Mouse (Mus musculus) MEL (cell line): ENCODE measurements around the gene Tnfaip1. TPM values are rescaled to one million over a fixed set of nuclear protein-coding genes. Genes with fewer than 3 reads are reported as not detected.
A peak's percentile ranks its signal among the peaks of the same experiment; 100 is the strongest.

Experiments
- DNase-seq: peaks from one replicate; pipeline ENCODE4 v3.0.0; 2011; ENCODE audit warnings: low read depth, low spot score
- H3K27ac ChIP-seq: 2 replicates; pipeline ENCODE4 v1.5.1; 2012; ENCODE audit warnings: low read depth, mild to moderate bottlenecking, control low read depth, low read length, moderate library complexity; ENCODE audit not compliant: control insufficient read depth
- H3K27me3 ChIP-seq, 2 experiments: fragments of 150-350 bp in 1 of 2; sonication (generic) in 1 of 2; 2 replicates each; pipeline ENCODE4 v1.6.1; 2012; ENCODE audit warnings: low read length in 2 of 2, mild to moderate bottlenecking in 2 of 2, improper control_type of control experiment in 1 of 2, moderate library complexity in 1 of 2; ENCODE audit not compliant: insufficient read depth in 2 of 2, control insufficient read depth in 1 of 2
- H3K36me3 ChIP-seq, 2 experiments: 2 replicates each; pipeline ENCODE4 v1.6.1; 2012 to 2014; ENCODE audit warnings: low read length in 2 of 2, improper control_type of control experiment in 1 of 2, inconsistent platforms in 1 of 2, mild to moderate bottlenecking in 1 of 2; ENCODE audit not compliant: insufficient read depth in 2 of 2, control insufficient read depth in 1 of 2
- H3K4me1 ChIP-seq, 2 experiments: fragments of 150-350 bp in 1 of 2; sonication (generic) in 1 of 2; 2 replicates each; pipeline ENCODE4 v1.6.1; 2012; ENCODE audit warnings: low read length in 2 of 2, improper control_type of control experiment in 1 of 2, mild to moderate bottlenecking in 1 of 2; ENCODE audit not compliant: insufficient read depth in 2 of 2, control insufficient read depth in 1 of 2
- H3K4me3 ChIP-seq, 2 experiments: fragments of 150-350 bp in 1 of 2; sonication (generic) in 1 of 2; 2 replicates each; pipeline ENCODE4 v1.5.1; 2012; ENCODE audit warnings: low read depth in 2 of 2, low read length in 2 of 2, mild to moderate bottlenecking in 2 of 2, moderate library complexity in 2 of 2, control low read depth in 1 of 2, improper control_type of control experiment in 1 of 2; ENCODE audit not compliant: control insufficient read depth in 1 of 2, insufficient read depth in 1 of 2
- H3K79me2 ChIP-seq: 2 replicates; pipeline ENCODE4 v1.6.1; 2012; ENCODE audit warnings: mild to moderate bottlenecking, low read length, moderate library complexity; ENCODE audit not compliant: control insufficient read depth, poor library complexity, insufficient read depth
- H3K9ac ChIP-seq: 2 replicates; pipeline ENCODE4 v1.6.1; 2012; ENCODE audit warnings: low read depth, mild to moderate bottlenecking, control low read depth, low read length, moderate library complexity; ENCODE audit not compliant: control insufficient read depth, poor library complexity, severe bottlenecking
- H3K9me3 ChIP-seq: fragments of 150-350 bp; sonication (generic); replicated peaks from 2 replicates; pipeline ENCODE4 v1.6.1; 2012; ENCODE audit warnings: mild to moderate bottlenecking, low read length, improper control_type of control experiment, moderate library complexity; ENCODE audit not compliant: insufficient read depth
- E2F4 ChIP-seq: IDR thresholded peaks from 2 replicates; pipeline ENCODE4 v1.6.1; 2011; ENCODE audit warnings: low read depth, low read length, improper control_type of control experiment, borderline replicate concordance
- ELF1 ChIP-seq: IDR thresholded peaks from 2 replicates; pipeline ENCODE4 v1.6.1; 2014; ENCODE audit warnings: low read depth, mild to moderate bottlenecking, inconsistent platforms, low read length, improper control_type of control experiment, moderate library complexity
- EP300 ChIP-seq, 2 experiments: IDR thresholded peaks; 2 replicates each; pipeline ENCODE4 v1.6.1; 2011; ENCODE audit warnings: improper control_type of control experiment in 2 of 2, low read length in 2 of 2, low read depth in 1 of 2, mild to moderate bottlenecking in 1 of 2
- ETS1 ChIP-seq: IDR thresholded peaks from 2 replicates; pipeline ENCODE4 v1.6.1; 2012; ENCODE audit warnings: low read depth, mild to moderate bottlenecking, inconsistent platforms, low read length, improper control_type of control experiment, moderate library complexity
- HCFC1 ChIP-seq: IDR thresholded peaks from 2 replicates; pipeline ENCODE4 v1.6.1; 2012; ENCODE audit warnings: low read depth, mild to moderate bottlenecking, inconsistent platforms, low read length, improper control_type of control experiment, moderate library complexity
- JUND ChIP-seq: IDR thresholded peaks from 2 replicates; pipeline ENCODE4 v1.6.1; 2011; ENCODE audit warnings: low read depth, mild to moderate bottlenecking, improper control_type of control experiment, low read length
- KAT2A ChIP-seq: conservative IDR thresholded peaks from 2 replicates; pipeline ENCODE4 v1.6.1; 2012; ENCODE audit warnings: low read depth, low read length, improper control_type of control experiment, inconsistent platforms
- MEF2A ChIP-seq: IDR thresholded peaks from 2 replicates; pipeline ENCODE4 v1.6.1; 2014; ENCODE audit warnings: low read depth, mild to moderate bottlenecking, inconsistent platforms, low read length, improper control_type of control experiment; ENCODE audit not compliant: poor library complexity, insufficient replicate concordance, severe bottlenecking; ENCODE audit errors: extremely low read depth
- MYC ChIP-seq: IDR thresholded peaks from 2 replicates; pipeline ENCODE4 v1.6.1; 2011; ENCODE audit warnings: low read depth, mild to moderate bottlenecking, low read length, improper control_type of control experiment, moderate library complexity
- NELFE ChIP-seq: IDR thresholded peaks from 2 replicates; pipeline ENCODE4 v1.6.1; 2011; ENCODE audit warnings: low read depth, low read length, improper control_type of control experiment
- POLR2AphosphoS2 ChIP-seq: IDR thresholded peaks from 2 replicates; pipeline ENCODE4 v1.6.1; 2011; ENCODE audit warnings: low read length, improper control_type of control experiment
- POLR2AphosphoS5 ChIP-seq: IDR thresholded peaks from 2 replicates; pipeline ENCODE4 v1.6.1; 2012; ENCODE audit warnings: low read depth, borderline replicate concordance, mild to moderate bottlenecking, inconsistent platforms, low read length, moderate library complexity, mixed read lengths
- RCOR1 ChIP-seq: IDR thresholded peaks from 2 replicates; pipeline ENCODE4 v1.6.1; 2012; ENCODE audit warnings: low read depth, mild to moderate bottlenecking, inconsistent platforms, low read length, improper control_type of control experiment
- SIN3A ChIP-seq: IDR thresholded peaks from 2 replicates; pipeline ENCODE4 v1.6.1; 2012; ENCODE audit warnings: low read length, improper control_type of control experiment, inconsistent platforms
- SMC3 ChIP-seq: IDR thresholded peaks from 2 replicates; pipeline ENCODE4 v1.6.1; 2011; ENCODE audit warnings: low read depth, low read length, improper control_type of control experiment
- TBP ChIP-seq: IDR thresholded peaks from 2 replicates; pipeline ENCODE4 v1.8.0; 2011; ENCODE audit warnings: low read depth, low read length, improper control_type of control experiment
- USF1 ChIP-seq: IDR thresholded peaks from 2 replicates; pipeline ENCODE4 v1.6.1; 2014; ENCODE audit warnings: low read depth, mild to moderate bottlenecking, inconsistent platforms, low read length, improper control_type of control experiment, moderate library complexity
- USF2 ChIP-seq, 2 experiments: IDR thresholded peaks; 2 replicates each; pipeline ENCODE4 v1.6.1; 2011 to 2012; ENCODE audit warnings: improper control_type of control experiment in 2 of 2, low read length in 2 of 2, borderline replicate concordance in 1 of 2, inconsistent platforms in 1 of 2, low read depth in 1 of 2, mild to moderate bottlenecking in 1 of 2; ENCODE audit not compliant: insufficient read depth in 1 of 2
- ZC3H11A ChIP-seq: IDR thresholded peaks from 2 replicates; pipeline ENCODE4 v1.6.1; 2012; ENCODE audit warnings: low read depth, mild to moderate bottlenecking, inconsistent platforms, low read length, improper control_type of control experiment
- ZKSCAN1 ChIP-seq: IDR thresholded peaks from 2 replicates; pipeline ENCODE4 v1.6.1; 2012; ENCODE audit warnings: low read depth, mild to moderate bottlenecking, inconsistent platforms, low read length, improper control_type of control experiment, moderate library complexity
- ZMIZ1 ChIP-seq: IDR thresholded peaks from 2 replicates; pipeline ENCODE4 v1.6.1; 2012; ENCODE audit warnings: low read depth, mild to moderate bottlenecking, inconsistent platforms, low read length, improper control_type of control experiment, moderate library complexity
- ZNF384 ChIP-seq: IDR thresholded peaks from 2 replicates; pipeline ENCODE4 v1.6.1; 2012; ENCODE audit warnings: low read depth, mild to moderate bottlenecking, inconsistent platforms, low read length, improper control_type of control experiment
- polyA plus RNA-seq, 2 experiments: library from polyadenylated mRNA; stranded (reverse) in 1 of 2; unstranded in 1 of 2; fragments of >175 nt in 1 of 2; fragments of >200 nt in 1 of 2; gene quantifications; 2 replicates each; pipeline versions ENCODE4 v1.2.1 to v1.2.4; 2012; ENCODE audit warnings: low replicate concordance in 2 of 2, low read depth in 1 of 2; ENCODE audit not compliant: insufficient read length in 2 of 2, insufficient read depth in 1 of 2, missing spikeins in 1 of 2
- total RNA-seq: library from RNA; depleted of rRNA; stranded (reverse); fragments of 300-350 nt; gene quantifications from 2 replicates; pipeline ENCODE4 v1.2.3, GENCODE M21; 2012

Tnfaip1 gene
- total and polyA plus RNA-seq, 3 experiments, result 3.9 to 7.4 TPM; not detected in 1

DNA sequence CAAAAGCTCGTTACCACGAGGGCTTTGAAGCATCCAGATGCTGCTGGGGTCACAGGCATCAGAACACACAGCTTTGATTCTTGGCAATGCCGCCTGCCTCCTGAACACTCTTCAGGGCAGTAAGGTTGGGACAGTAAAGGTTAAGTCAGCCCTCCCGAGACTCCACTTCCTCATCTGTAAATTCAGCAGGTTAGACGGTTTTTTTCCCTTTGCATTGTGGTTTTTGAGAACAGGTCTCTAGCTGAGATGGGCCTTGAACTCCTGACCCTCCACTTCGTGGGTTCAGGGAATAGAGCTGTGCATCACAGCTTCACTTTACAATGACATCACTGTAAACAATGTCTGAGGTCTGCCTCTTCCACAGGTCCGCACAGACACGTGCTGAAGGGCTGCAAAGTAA lies 9.0 kb upstream of the Tnfaip1 start:
- Histone ChIP-seq H3K4me1 (peaks cover 26 to 28% of the 10 kb centered on the region in 2 experiments), H3K36me3 (peaks cover 7 to 41% of the 10 kb centered on the region in 2 experiments), H3K79me2 (peaks cover 50% of the 10 kb centered on the region), H3K27ac (peak overlapping the region; percentile 32; the same call in 1 of the 2 replicates), H3K27me3 (no peaks in the 10 kb centered on the region), H3K9me3 (no peaks in the 10 kb centered on the region), H3K9ac (peak overlapping the region; percentile 1; the same call in 1 of the 2 replicates), H3K4me3 (no peak overlapping the region)
- DNase-seq, result peak; percentile 72
- TF ChIP-seq USF1 (no peak), POLR2AphosphoS5 (no peak), NELFE (no peak), JUND (no peak), ELF1 (0 out of 2 replicates have a peak, but pooled peaks have one; percentile 22), TBP (no peak), ZC3H11A (no peak), ETS1 (0 out of 2 replicates have a peak, but pooled peaks have one; percentile 21), MYC (no peak), SMC3 (0 out of 2 replicates have a peak, but pooled peaks have one; percentile 16), E2F4 (no peak), ZMIZ1 (0 out of 2 replicates have a peak, but pooled peaks have one; percentile 23), ZNF384 (peak; percentile 67; the same call in 1 of the 2 replicates), EP300 (IDR thresholded peaks at IDR 0.05; ENCODE audit: low read depth in 1 of 2, low read length in 2 of 2) (0 out of 4 replicates have a peak, but pooled peaks of 1 of the 2 experiments have one; percentile 37), SIN3A (no peak), KAT2A (no peak), HCFC1 (no peak), POLR2AphosphoS2 (no peak), MEF2A (no peak), ZKSCAN1 (no peak), RCOR1 (no peak), USF2 (IDR thresholded peaks at IDR 0.05; ENCODE audit: borderline replicate concordance in 1 of 2, insufficient read depth in 1 of 2, low read depth in 1 of 2, low read length in 2 of 2) (no peak)
